Mouse (Mus musculus): ENCODE results near the gene Adamts3.

Gene Adamts3

GRCm38 (mm10) chr5:89816610-89817009, 66.5 kb downstream of the Adamts3 start:
- DNase-seq (ENCODE audit: low read depth, low spot score): no peak

- DNase-seq (ENCODE audit: low read depth, low spot score): no peak
These were observed 68.6 kb downstream of the Adamts3 start for GRCm38 (mm10) chr5:89814552-89814951.

- no peak for DNase-seq (ENCODE audit: low read depth, low spot score)
These were observed 82.8 kb downstream of the Adamts3 start for GRCm38 (mm10) chr5:89800181-89800816.

- DNase-seq (ENCODE audit: low read depth, low spot score): no peak
These were observed 89.4 kb downstream of the Adamts3 start for GRCm38 (mm10) chr5:89793706-89794105.

- no peak for DNase-seq (ENCODE audit: low read depth, low spot score)
These were observed 98.5 kb downstream of the Adamts3 start for GRCm38 (mm10) chr5:89784635-89785034.

GRCm38 (mm10) chr5:89779823-89780222, 103.3 kb downstream of the Adamts3 start:
- no peak for DNase-seq (ENCODE audit: low read depth, low spot score)

- DNase-seq (ENCODE audit: low read depth, low spot score): no peak
These were observed 104.5 kb downstream of the Adamts3 start for GRCm38 (mm10) chr5:89778610-89779009.

GRCm38 (mm10) chr5:89777411-89777810, 105.7 kb downstream of the Adamts3 start:
- DNase-seq (ENCODE audit: low read depth, low spot score): no peak

- no peak for DNase-seq (ENCODE audit: low read depth, low spot score)
These were observed 112.3 kb downstream of the Adamts3 start for GRCm38 (mm10) chr5:89770655-89771355.

GRCm38 (mm10) chr5:89763189-89764187, 119.6 kb downstream of the Adamts3 start:
- no peak for DNase-seq (ENCODE audit: low read depth, low spot score)

- no peak for DNase-seq (ENCODE audit: low read depth, low spot score)
These were observed 122.8 kb downstream of the Adamts3 start for GRCm38 (mm10) chr5:89760368-89760767.

- no peak for DNase-seq (ENCODE audit: low read depth, low spot score)
These were observed 131.3 kb downstream of the Adamts3 start for GRCm38 (mm10) chr5:89751836-89752235.

GRCm38 (mm10) chr5:89748185-89748884, 134.8 kb downstream of the Adamts3 start:
- no peak for DNase-seq (ENCODE audit: low read depth, low spot score)

- DNase-seq (ENCODE audit: low read depth, low spot score): no peak
These were observed 135.9 kb downstream of the Adamts3 start for GRCm38 (mm10) chr5:89747149-89747659.

- DNase-seq (ENCODE audit: low read depth, low spot score): no peak
These were observed 138.0 kb downstream of the Adamts3 start for GRCm38 (mm10) chr5:89745112-89745511.

GRCm38 (mm10) chr5:89734759-89735158, 148.4 kb downstream of the Adamts3 start:
- no peak for DNase-seq (ENCODE audit: low read depth, low spot score)

- no peak for DNase-seq (ENCODE audit: low read depth, low spot score)
These were observed 152.7 kb downstream of the Adamts3 start for GRCm38 (mm10) chr5:89730411-89730810.

GRCm38 (mm10) chr5:89728117-89728516, 155.0 kb downstream of the Adamts3 start:
- DNase-seq (ENCODE audit: low read depth, low spot score): no peak

- DNase-seq (ENCODE audit: low read depth, low spot score): no peak
These were observed 155.6 kb downstream of the Adamts3 start for GRCm38 (mm10) chr5:89727497-89728057.

- DNase-seq (ENCODE audit: low read depth, low spot score): no peak
These were observed 168.6 kb downstream of the Adamts3 start for GRCm38 (mm10) chr5:89714552-89714951.
